Mouse (Mus musculus): Measurements from ENCODE around the gene Fam186a. TPM values are rescaled to one million over a fixed set of nuclear protein-coding genes. Genes with fewer than 3 reads are reported as not detected.
A peak's percentile ranks its signal among the peaks of the same experiment; 100 is the strongest.

Fam186a gene
- total RNA-seq, 2 experiments from 2014 or later: 0.04 to 0.06 TPM

DNA sequence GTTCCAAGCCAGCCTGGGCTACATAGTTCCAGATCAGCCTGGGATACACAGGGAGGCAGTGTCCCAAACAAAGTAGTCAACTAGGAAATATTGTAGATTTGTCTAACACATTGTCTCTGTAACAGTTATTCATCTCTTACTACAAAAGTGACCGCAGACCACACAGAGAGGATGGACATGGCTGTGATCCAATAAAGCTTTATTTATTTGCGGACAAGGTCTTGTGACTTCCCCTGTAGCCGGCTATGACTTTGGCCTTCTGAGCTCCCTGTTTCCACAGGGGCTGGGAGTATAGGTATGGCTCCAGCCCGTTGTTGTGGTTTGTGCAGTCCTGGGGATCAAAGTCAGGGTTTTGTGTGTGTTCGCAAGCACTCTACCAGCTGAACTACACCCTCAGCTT is 88.3 kb downstream of the Fam186a start:
- no peak for DNase-seq
- intact Hi-C loops (cut with DNase I): no loop called here

DNA sequence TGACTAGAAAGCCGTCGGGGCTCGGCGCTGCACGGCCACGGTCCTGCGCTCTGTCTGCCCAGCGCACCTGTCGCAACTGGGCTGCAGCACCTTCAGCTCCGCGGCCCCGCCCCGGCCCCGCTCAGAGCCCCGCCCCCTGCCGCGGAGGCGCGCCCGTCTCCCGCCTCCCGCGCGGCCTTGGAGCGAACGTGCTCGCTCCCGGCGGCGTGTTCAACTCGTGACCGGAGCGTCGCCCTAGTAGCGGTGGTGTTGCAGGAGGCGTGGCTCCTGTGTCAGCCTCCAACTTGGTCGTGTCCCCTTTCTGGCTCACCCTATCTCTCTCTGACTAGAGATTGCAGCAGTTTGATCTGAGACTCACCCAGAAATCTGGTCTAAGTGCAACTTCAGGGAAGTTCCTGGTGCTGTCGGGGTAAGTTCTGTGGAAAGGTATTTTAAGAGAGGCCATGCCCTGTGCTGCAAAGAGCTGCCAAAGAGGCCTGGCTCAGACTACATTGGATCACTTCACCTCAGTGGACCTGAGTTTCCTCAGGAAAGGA is 91.5 kb downstream of the Fam186a start, which contains the start of gene Lima1:
Lima1 (minus strand) TSS at position 123 of the 536 bp plus-strand sequence.
- DNase-seq: peak; percentile 89
- intact Hi-C loops (cut with DNase I): no loop called here

DNA sequence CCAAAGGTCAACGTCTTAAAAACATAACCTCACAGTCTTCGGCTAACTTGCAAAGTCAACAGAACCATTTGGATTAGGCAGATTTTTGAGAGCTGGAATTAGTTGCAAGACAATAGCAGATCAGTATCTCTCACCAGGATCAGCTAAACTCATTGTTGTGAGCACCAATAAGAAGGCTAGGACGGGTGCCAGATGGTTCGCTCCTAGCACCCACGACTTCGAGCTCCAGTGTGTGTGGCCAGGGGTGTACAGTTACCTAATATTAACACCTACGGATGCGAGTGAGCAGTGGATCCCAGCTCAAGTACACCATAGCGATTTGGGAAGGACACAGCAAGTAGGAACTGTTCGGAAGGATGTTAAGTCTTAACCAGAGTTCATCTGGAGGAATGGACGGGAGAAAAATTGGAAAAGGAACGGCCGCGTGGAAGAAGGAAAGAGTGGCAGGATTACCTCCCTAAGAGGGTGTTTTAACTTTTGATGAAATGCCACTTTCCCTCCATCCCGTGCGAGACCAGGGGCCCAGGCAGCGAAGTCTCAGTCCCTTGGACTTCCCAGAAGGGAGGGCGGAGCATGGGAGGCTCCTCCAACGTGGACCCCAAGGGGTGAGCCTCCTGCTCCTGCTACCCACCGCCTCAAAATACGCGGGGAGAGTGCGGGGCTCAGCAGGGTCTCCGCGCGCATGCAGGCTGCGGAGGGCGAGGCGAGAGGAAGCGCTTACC is 92.1 kb downstream of the Fam186a start:
- intact Hi-C loops (cut with DNase I): no loop called here
- DNase-seq: no peak

DNA sequence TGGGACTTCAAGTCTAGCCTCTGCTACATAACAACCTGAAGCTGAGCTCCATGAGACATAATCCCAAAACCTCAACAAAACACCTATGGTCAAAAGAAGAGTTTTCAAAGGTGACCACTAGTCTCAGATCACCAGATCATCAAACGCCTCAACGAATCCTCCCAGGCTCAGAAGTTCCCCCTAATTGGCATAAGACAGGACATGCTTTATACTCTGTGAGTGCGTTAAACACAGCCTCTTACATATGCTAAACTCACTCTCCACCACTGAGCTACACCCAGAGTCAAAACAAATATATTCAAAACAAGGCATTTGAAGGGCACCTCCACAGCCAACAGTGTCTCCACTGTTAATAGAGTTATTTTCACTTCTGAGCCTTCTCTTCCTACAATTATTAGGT is 94.3 kb downstream of the Fam186a start:
- DNase-seq: no peak
- intact Hi-C loops (cut with DNase I): no loop called here

Other genes starting within 250 kb of the Fam186a start
- gene Gpd1, start 249.5 kb downstream of the Fam186a start, total RNA-seq (2021): 1 to 10 TPM; 6.7 to 6.8 TPM
- gene Cox14, start 241.4 kb downstream of the Fam186a start, total RNA-seq (2021): 10 to 100 TPM; 68.0 to 73.4 TPM
- 10 to 100 TPM; 58.0 to 62.3 TPM for gene Cers5, start 194.2 kb downstream of the Fam186a start, total RNA-seq (2021)
- 10 to 100 TPM; 13.6 to 15.6 TPM for gene Lima1, start 91.6 kb downstream of the Fam186a start, total RNA-seq (2021)
- gene Larp4, start 3.0 kb upstream of the Fam186a start, total RNA-seq (2021): 10 to 100 TPM; 47.3 to 51.7 TPM
- gene Dip2b, start 71.6 kb upstream of the Fam186a start, total RNA-seq (2021): 10 to 100 TPM; 57.2 to 60.6 TPM